14 mouse cellular contexts compared by ENCODE assay signal in genomic region chr8:72555770-72556169, GRCm38 (mm10).
"Had no signal": no experiment of that assay in that cellular context is flagged by ENCODE, and none has a peak within 500 bp of the region (broad histone marks: within the 10 kb centered on the region; RNA-seq: fewer than 3 reads in every experiment).

No protein-coding gene starts in this region.

- ATAC-seq: midbrain, embryonic 13.5 days; midbrain, embryonic 15.5 days had no signal

- DNase-seq: lung, adult 18-20 months; lung, embryonic 14.5 days; lung, postnatal 14 days; lung, postnatal 36 days; retina, postnatal 1 day; right cerebral cortex, adult 18-20 months; right cerebral cortex, postnatal 25 days; right cerebral cortex, postnatal 4 days; spleen, adult 18-20 months; thymus, adult 18-20 months; thymus, postnatal 14 days; thymus, postnatal 4 days had no signal
